Mouse (Mus musculus): ENCODE measurements around the gene Kprp.
"Not testable (repeated sequence)": the region's sequence is repeated elsewhere in the genome, so short reads cannot be mapped to it uniquely, and the experiment has no call there.

Kprp gene

DNA sequence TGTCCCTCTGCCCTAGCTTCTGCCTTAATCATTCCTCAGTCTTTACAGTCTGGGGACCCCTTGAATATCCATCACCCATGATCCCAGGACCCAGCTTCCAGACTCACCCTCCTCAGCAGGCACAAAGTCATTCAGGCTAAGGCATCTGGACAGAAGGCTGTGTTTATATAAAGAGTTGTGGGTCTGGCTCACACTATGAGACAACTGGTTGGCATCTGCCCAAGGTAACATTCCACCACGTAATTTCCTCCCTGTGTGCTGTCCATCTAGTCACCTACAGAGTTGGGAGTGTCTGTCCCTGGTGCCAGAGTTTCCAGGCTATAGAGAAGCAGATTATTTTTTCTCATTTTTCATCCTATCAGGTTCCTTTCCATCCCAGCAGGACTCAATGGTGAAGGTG is at the start of gene Kprp:
TSS of gene Kprp (minus strand) at position 140 of the 400 bp plus-strand sequence.
- no peak for DNase-seq

DNA sequence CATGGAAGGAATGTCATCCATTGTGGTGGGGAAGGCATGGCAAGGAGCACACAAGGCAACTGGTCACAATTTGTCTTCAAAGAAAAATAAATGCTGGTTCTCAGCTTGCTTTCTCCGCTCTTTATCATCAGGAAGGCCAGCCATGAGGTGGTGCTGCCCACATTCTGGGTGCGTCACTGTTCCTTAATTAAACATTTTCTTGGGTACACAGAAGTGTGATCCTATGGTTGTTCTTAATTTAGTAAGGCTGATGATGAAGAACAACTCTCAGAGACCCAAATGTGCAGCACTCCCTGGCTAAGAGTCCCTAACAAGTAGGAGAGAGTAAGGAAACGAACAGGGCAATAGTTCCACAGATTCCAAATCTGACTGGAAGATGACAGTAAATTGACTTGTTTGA is 47.1 kb upstream of the Kprp start:
- no peak for DNase-seq

DNA sequence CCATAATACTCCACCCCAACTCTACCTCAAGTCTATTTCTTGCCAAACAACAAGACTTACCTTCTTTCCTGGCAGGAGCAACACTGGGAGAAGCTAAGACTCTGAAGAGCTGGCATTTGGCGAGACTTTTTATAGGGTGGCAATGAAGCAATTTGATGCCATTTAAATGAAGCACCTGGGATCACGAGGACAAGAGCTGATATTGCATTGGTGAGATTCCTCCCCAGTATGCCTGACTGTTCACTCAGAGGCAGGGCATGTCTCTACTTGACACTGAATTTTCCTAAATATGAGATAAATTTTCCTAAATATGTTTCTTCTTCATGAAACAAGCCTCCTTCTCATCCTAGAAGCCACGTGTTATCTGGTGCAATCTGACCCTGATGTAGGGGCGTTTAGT is 43.1 kb upstream of the Kprp start, which contains the start of gene 2310050C09Rik:
TSS of gene 2310050C09Rik (minus strand) at position 101 of the 400 bp plus-strand sequence.
- DNase-seq = no peak

DNA sequence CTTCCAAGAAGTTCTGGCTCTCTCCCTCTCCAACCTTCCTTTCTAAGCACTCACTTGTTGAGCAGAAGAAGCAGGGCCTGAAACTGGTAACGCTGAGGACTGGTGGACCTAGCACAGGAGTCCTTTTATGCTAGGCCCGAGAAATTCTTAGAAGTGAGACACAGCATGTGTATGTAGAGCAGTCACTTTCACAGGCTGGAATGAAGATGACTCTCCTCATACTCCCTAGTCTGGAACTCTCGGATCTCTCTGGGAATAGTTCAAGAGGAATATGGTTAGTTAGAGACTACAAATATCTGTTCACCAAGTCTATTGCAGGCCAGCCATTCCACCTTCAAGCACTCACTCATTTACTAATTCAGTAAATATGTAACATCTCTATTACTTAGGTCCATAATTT is 24.1 kb upstream of the Kprp start, which contains the start of gene Lce1l:
TSS of gene Lce1l (minus strand) at position 101 of the 400 bp plus-strand sequence.
- no peak for DNase-seq

DNA sequence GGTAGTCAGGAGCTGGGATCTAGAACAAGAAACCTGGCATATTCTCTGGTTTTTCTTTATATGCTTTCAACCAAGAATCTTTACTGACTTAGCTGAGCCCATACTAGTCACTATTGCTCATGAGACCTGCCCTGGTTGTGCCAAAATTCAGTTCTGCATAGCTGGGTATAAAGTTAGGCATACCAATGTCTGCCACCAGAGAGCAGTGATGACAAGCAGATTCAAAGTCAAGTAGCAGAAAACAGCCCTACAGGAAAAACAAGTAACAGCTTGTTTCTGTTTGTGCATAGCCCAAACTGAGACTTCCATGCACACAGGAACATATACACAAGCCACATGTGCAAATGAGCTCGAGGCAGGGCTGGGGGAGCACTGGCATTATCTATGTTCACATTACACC is 1.2 kb downstream of the Kprp start:
- no peak for DNase-seq

DNA sequence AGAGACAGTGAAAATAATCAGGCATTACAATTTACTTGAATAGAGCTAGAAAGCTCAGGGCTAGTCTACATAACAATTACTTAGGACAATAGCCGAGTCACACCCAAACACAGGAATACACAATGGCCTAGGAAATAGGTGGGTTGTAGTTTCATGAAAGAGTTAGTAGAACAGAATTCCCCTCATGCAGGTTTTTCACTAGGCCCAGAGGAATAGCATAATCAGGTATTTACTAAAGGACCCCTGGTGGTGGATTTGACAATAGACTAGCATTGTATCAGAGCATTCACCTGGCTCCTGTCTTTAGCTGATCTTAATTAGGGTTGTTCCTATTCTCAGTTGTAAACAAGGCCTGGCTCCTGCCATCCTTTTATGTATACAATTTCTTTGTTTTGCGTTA is 11.0 kb downstream of the Kprp start:
- not testable (repeated sequence) for DNase-seq

DNA sequence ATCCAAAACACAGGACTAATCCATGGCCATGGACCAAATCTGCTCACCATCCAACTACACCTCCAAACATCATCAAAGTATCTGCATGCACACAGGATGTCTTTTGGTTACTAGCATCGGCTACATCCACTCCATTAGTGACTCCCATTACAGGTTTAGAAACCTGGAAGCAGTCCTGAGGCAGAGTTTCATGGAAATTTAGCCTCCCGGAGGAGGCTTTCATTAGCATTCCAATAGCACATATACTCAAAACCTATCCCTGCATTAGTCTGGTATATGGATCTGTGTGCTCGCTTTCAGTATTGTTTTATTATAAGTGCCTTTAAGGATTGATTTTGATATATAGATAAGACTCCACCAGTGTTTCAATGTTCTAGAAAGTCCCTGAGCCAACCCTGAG is 11.5 kb downstream of the Kprp start:
- no peak for DNase-seq

DNA sequence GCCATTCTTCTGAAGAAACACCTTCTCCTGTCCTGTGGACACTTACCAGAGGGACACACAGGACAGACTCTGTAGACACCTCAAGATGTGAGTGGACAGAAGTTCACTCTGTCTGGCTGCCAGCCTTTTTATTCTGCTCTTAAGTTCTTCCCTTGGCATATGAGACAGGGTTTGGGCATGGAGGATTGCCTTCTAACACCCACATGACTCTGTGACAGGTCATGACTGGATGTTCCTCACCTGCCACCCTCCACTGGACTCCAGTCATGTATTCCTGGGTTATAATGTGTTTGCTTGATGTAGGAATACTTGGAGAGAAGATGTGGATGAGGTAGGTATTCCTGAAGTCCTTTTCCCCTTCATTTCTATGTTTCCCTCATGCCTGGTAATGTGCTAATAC is 19.3 kb downstream of the Kprp start, which contains the start of gene Lce1k:
TSS of gene Lce1k (minus strand) at position 101 of the 400 bp plus-strand sequence.
- no peak for DNase-seq

DNA sequence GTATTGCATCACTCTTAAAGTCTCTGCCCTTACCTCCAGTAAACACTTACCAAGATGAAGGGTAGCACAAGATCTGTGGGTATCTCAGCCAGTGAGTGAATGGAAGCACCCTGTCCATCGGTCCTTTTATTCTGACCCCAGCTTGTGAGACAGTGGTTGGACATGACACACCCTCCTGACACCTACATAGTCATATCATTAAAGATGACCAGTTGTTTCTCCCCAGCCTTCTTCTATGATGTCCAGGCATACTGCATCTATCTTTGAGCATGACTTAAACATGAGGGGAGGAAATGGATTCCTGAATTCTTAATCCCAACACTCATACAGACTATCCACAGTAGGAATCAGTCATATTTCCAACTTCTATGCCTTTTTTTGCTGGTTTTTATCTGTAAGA is 36.6 kb downstream of the Kprp start, which contains the start of gene Lce1j:
TSS of gene Lce1j (minus strand) at position 101 of the 400 bp plus-strand sequence.
- DNase-seq = no peak

DNA sequence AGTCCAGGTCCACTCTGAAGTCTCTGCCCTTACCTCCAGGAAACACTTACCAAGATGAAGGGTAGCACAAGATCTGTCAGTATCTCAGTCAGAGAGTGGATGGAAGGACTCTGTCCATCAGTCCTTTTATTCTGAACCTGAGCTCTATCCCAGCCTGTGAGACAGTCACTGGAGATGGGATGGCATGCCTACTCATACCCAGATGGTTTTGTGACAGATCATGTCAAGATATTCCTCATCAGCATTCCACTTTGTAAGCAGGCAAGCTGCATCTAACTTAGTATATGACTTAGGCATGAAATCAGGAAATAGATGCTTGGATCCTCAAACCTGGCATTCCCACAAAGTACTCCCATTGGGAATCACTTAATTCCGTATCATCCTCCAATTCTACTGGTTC is 48.2 kb downstream of the Kprp start, which contains the start of gene Lce1i:
TSS of gene Lce1i (minus strand) at position 101 of the 400 bp plus-strand sequence.
- DNase-seq = no peak
